In the genomic region with DNA sequence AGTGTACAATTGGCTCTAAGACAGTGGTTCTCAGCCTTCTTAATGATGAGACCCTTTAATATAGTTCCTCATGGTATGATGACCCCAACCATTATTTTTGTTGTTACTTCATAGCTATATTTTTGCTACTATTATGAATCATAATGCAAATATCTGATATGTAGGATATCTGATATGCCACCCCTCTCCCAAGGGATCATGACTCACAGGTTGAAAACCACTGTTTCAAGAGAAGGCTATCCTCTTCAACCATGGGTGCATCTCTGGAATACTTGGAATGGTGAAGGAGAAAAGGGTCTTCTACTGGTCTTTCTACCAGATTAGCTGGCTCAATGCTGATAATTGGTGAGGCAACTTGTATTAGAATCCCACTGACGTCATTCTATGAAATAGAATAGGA, we compare ENCODE assay signal across 11 mouse cellular contexts.
"Had no signal": no experiment of that assay in that cellular context is flagged by ENCODE, and none has a peak within 500 bp of the region (broad histone marks: within the 10 kb centered on the region; RNA-seq: fewer than 3 reads in every experiment).

No protein-coding gene starts in this region.

- DNase-seq: gastrocnemius, adult 2 months; gastrocnemius, postnatal 14 days; gastrocnemius, postnatal 36 days; heart, adult 2 months; heart, postnatal 14 days; heart, postnatal 36 days; kidney, adult 18-20 months; kidney, adult 8-10 months; kidney, postnatal 10 days; kidney, postnatal 25 days; left cerebral cortex, postnatal 4 days had no signal
